Mouse (Mus musculus) kidney, postnatal 25 days (tissue): ENCODE measurements around the gene Slc25a33.
A peak's percentile ranks its signal among the peaks of the same experiment; 100 is the strongest.
"Not testable (repeated sequence)": the region's sequence is repeated elsewhere in the genome, so short reads cannot be mapped to it uniquely, and the experiment has no call there.

Experiments
- DNase-seq, 2 experiments: peaks; one replicate each; pipeline ENCODE4 v3.0.0; 2021; ENCODE audit warnings: mixed read lengths in 2 of 2

Slc25a33 gene

GRCm38 (mm10) chr4:149752836-149753235 lies 21.2 kb downstream of the Slc25a33 start:
- no peak for DNase-seq

GRCm38 (mm10) chr4:149752124-149752799 lies 21.8 kb downstream of the Slc25a33 start:
- peak; percentile 66 to 77 for DNase-seq

GRCm38 (mm10) chr4:149750671-149751070 lies 23.4 kb downstream of the Slc25a33 start:
- no peak for DNase-seq

- DNase-seq, result not testable (repeated sequence)
These were observed 24.4 kb downstream of the Slc25a33 start for GRCm38 (mm10) chr4:149749663-149750015.

GRCm38 (mm10) chr4:149749003-149749662 lies 24.9 kb downstream of the Slc25a33 start:
- no peak for DNase-seq

- DNase-seq, result peak in 1 of 2 experiments; percentile 29
These were observed 30.0 kb downstream of the Slc25a33 start for GRCm38 (mm10) chr4:149744119-149744518.

- DNase-seq, result peak in 1 of 2 experiments; percentile 15
These were observed 32.0 kb downstream of the Slc25a33 start for GRCm38 (mm10) chr4:149742011-149742530.

- DNase-seq, result peak in 1 of 2 experiments; percentile 35
These were observed 33.8 kb downstream of the Slc25a33 start for GRCm38 (mm10) chr4:149740301-149740700.

- DNase-seq, result peak in 1 of 2 experiments; percentile 21
These were observed 34.6 kb downstream of the Slc25a33 start for GRCm38 (mm10) chr4:149739478-149739877.

GRCm38 (mm10) chr4:149737383-149738324 lies 36.4 kb downstream of the Slc25a33 start, which contains the start of gene Tmem201:
Gene Tmem201 (minus strand): TSS chr4:149738044.
- DNase-seq, result peak; percentile 96 to 97

GRCm38 (mm10) chr4:149736581-149736980 lies 37.5 kb downstream of the Slc25a33 start:
- DNase-seq, result peak; percentile 70 to 87

GRCm38 (mm10) chr4:149735624-149736250 lies 38.3 kb downstream of the Slc25a33 start:
- peak in 1 of 2 experiments; percentile 31 for DNase-seq

- DNase-seq, result peak in 1 of 2 experiments; percentile 30
These were observed 39.2 kb downstream of the Slc25a33 start for GRCm38 (mm10) chr4:149734730-149735475.

GRCm38 (mm10) chr4:149734246-149734645 lies 39.8 kb downstream of the Slc25a33 start:
- DNase-seq, result peak in 1 of 2 experiments; percentile 12

- peak; percentile 24 to 63 for DNase-seq
These were observed 40.3 kb downstream of the Slc25a33 start for GRCm38 (mm10) chr4:149733748-149734147.

- peak; percentile 35 to 74 for DNase-seq
These were observed 41.3 kb downstream of the Slc25a33 start for GRCm38 (mm10) chr4:149732800-149733199.

- peak in 1 of 2 experiments; percentile 38 for DNase-seq
These were observed 41.8 kb downstream of the Slc25a33 start for GRCm38 (mm10) chr4:149732313-149732712.

GRCm38 (mm10) chr4:149730827-149731226 lies 43.2 kb downstream of the Slc25a33 start:
- DNase-seq, result no peak

GRCm38 (mm10) chr4:149728810-149729209 lies 45.3 kb downstream of the Slc25a33 start:
- peak; percentile 58 to 72 for DNase-seq

- no peak for DNase-seq
These were observed 46.4 kb downstream of the Slc25a33 start for GRCm38 (mm10) chr4:149727636-149728035.

GRCm38 (mm10) chr4:149725661-149726350 lies 48.3 kb downstream of the Slc25a33 start:
- DNase-seq, result peak; percentile 90 to 93
